Mouse (Mus musculus): Measurements from ENCODE around the gene Hadhb.
"Not testable (repeated sequence)": the region's sequence is repeated elsewhere in the genome, so short reads cannot be mapped to it uniquely, and the experiment has no call there.

The Hadhb gene

GRCm38 (mm10) chr5:30172931-30173692 lies 18.1 kb downstream of the Hadhb start:
- no peak for DNase-seq (ENCODE audit: low read depth, low spot score)

- no peak for DNase-seq (ENCODE audit: low read depth, low spot score)
Measured at GRCm38 (mm10) chr5:30175811-30176210, 20.8 kb downstream of the Hadhb start.

GRCm38 (mm10) chr5:30187687-30188485 lies 32.8 kb downstream of the Hadhb start:
- no peak for DNase-seq (ENCODE audit: low read depth, low spot score)

GRCm38 (mm10) chr5:30192452-30192851 lies 37.4 kb downstream of the Hadhb start:
- DNase-seq (ENCODE audit: low read depth, low spot score) = no peak

GRCm38 (mm10) chr5:30195340-30195739 lies 40.3 kb downstream of the Hadhb start:
- DNase-seq (ENCODE audit: low read depth, low spot score) = no peak

- no peak for DNase-seq (ENCODE audit: low read depth, low spot score)
Measured at GRCm38 (mm10) chr5:30198257-30198656, 43.2 kb downstream of the Hadhb start.

GRCm38 (mm10) chr5:30201521-30201920 lies 46.5 kb downstream of the Hadhb start:
- peak; percentile 32 for DNase-seq (ENCODE audit: low read depth, low spot score)

- no peak for DNase-seq (ENCODE audit: low read depth, low spot score)
Measured at GRCm38 (mm10) chr5:30202221-30202620, 47.2 kb downstream of the Hadhb start.

GRCm38 (mm10) chr5:30203216-30203885 lies 48.3 kb downstream of the Hadhb start:
- DNase-seq (ENCODE audit: low read depth, low spot score) = no peak

GRCm38 (mm10) chr5:30204441-30204840 lies 49.4 kb downstream of the Hadhb start:
- no peak for DNase-seq (ENCODE audit: low read depth, low spot score)

- DNase-seq (ENCODE audit: low read depth, low spot score) = no peak
Measured at GRCm38 (mm10) chr5:30205034-30205433, 50.0 kb downstream of the Hadhb start.

- no peak for DNase-seq (ENCODE audit: low read depth, low spot score)
Measured at GRCm38 (mm10) chr5:30205493-30205892, 50.4 kb downstream of the Hadhb start, which contains the start of gene Adgrf3. Gene Adgrf3, minus strand, starts transcription at chr5:30205722.

- DNase-seq (ENCODE audit: low read depth, low spot score) = no peak
Measured at GRCm38 (mm10) chr5:30207276-30207675, 52.2 kb downstream of the Hadhb start.

- DNase-seq (ENCODE audit: low read depth, low spot score) = not testable (repeated sequence)
Measured at GRCm38 (mm10) chr5:30210758-30211157, 55.7 kb downstream of the Hadhb start.

- DNase-seq (ENCODE audit: low read depth, low spot score) = no peak
Measured at GRCm38 (mm10) chr5:30214889-30215288, 59.8 kb downstream of the Hadhb start.

- no peak for DNase-seq (ENCODE audit: low read depth, low spot score)
Measured at GRCm38 (mm10) chr5:30215970-30216369, 60.9 kb downstream of the Hadhb start.

- no peak for DNase-seq (ENCODE audit: low read depth, low spot score)
Measured at GRCm38 (mm10) chr5:30219715-30220114, 64.7 kb downstream of the Hadhb start.

- no peak for DNase-seq (ENCODE audit: low read depth, low spot score)
Measured at GRCm38 (mm10) chr5:30220666-30221065, 65.6 kb downstream of the Hadhb start.

- no peak for DNase-seq (ENCODE audit: low read depth, low spot score)
Measured at GRCm38 (mm10) chr5:30222681-30223080, 67.6 kb downstream of the Hadhb start.

- DNase-seq (ENCODE audit: low read depth, low spot score) = no peak
Measured at GRCm38 (mm10) chr5:30230901-30231300, 75.9 kb downstream of the Hadhb start.

- no peak for DNase-seq (ENCODE audit: low read depth, low spot score)
Measured at GRCm38 (mm10) chr5:30231891-30232270, 76.8 kb downstream of the Hadhb start.

- DNase-seq (ENCODE audit: low read depth, low spot score) = peak; percentile 97
Measured at GRCm38 (mm10) chr5:30232271-30232971, 77.4 kb downstream of the Hadhb start, which contains the start of gene Selenoi. Gene Selenoi, plus strand, starts transcription at chr5:30232581.
